Mouse (Mus musculus) midbrain, embryonic 10.5 days (tissue): ENCODE results near the gene Ywhag. TPM values are rescaled to one million over a fixed set of nuclear protein-coding genes. Genes with fewer than 3 reads are reported as not detected.
A peak's percentile ranks its signal among the peaks of the same experiment; 100 is the strongest.

Source experiments
- DNase-seq: peaks from one replicate; pipeline ENCODE4 v3.0.0-alpha.2; 2017; ENCODE audit warnings: low spot score
- H3K27ac ChIP-seq: fragments of 300-500 bp; sonication (generic); replicated peaks from 2 replicates; pipeline ENCODE4 v1.5.1; 2016; ENCODE audit warnings: mild to moderate bottlenecking
- H3K27me3 ChIP-seq: fragments of 300-500 bp; sonication (generic); 2 replicates; pipeline ENCODE4 v1.6.1; 2016; ENCODE audit warnings: low read depth, mild to moderate bottlenecking; ENCODE audit not compliant: poor library complexity, severe bottlenecking
- H3K36me3 ChIP-seq: fragments of 300-500 bp; sonication (generic); 2 replicates; pipeline ENCODE4 v1.6.1; 2016; ENCODE audit warnings: mild to moderate bottlenecking, moderate library complexity
- H3K4me1 ChIP-seq: fragments of 300-500 bp; sonication (generic); 2 replicates; pipeline ENCODE4 v1.6.1; 2016
- H3K4me3 ChIP-seq: fragments of 300-500 bp; sonication (generic); 2 replicates; pipeline ENCODE4 v1.5.1; 2016; ENCODE audit warnings: mild to moderate bottlenecking, moderate library complexity
- H3K9me3 ChIP-seq: fragments of 300-500 bp; sonication (generic); replicated peaks from 2 replicates; pipeline ENCODE4 v1.6.1; 2016; ENCODE audit warnings: mild to moderate bottlenecking
- WGBS: fragments of 180-500 bp; shearing (Covaris S2); methylation state at CpG from one replicate; pipeline ENCODE4 v1.1.7; 2016; 5-methylcytosine and 5-hydroxymethylcytosine counted together
- polyA plus RNA-seq: library from polyadenylated mRNA; unstranded; fragments of >200 nt; fragmentation: Nextera tagmentation; extraction: Ambion mirVana; gene quantifications from 2 replicates; pipeline ENCODE4 v1.2.1, GENCODE M21; 2016

Ywhag gene
- polyA plus RNA-seq, 1 experiment from 2014 or later, result 270 TPM

- Histone ChIP-seq H3K27me3 (no peaks in the 10 kb centered on the region), H3K4me1 (peaks cover 28% of the 10 kb centered on the region), H3K4me3 (no peak overlapping the region), H3K9me3 (no peaks in the 10 kb centered on the region), H3K36me3 (peaks cover 66% of the 10 kb centered on the region), H3K27ac (no peak overlapping the region)
- DNase-seq, result no peak
- 92% methylated on average over 4 of the region's 4 CpGs for WGBS
Measured at GRCm38 (mm10) chr5:135906846-135907245, 27.6 kb downstream of the Ywhag start.

GRCm38 (mm10) chr5:135905320-135906225 lies 28.8 kb downstream of the Ywhag start:
- H3K36me3 ChIP-seq, result peaks cover 53% of the 10 kb centered on the region
- no peak for DNase-seq

GRCm38 (mm10) chr5:135904259-135904658 lies 30.2 kb downstream of the Ywhag start:
- peak overlapping the region; percentile 54 for H3K4me3 ChIP-seq
- H3K27me3 ChIP-seq, result no peaks in the 10 kb centered on the region
- 67% methylated on average over 5 of the region's 5 CpGs for WGBS
- DNase-seq, result no peak
- H3K27ac ChIP-seq, result peak overlapping the region; percentile 83
- peaks cover 28% of the 10 kb centered on the region for H3K4me1 ChIP-seq
- no peaks in the 10 kb centered on the region for H3K9me3 ChIP-seq
- H3K36me3 ChIP-seq, result peaks cover 40% of the 10 kb centered on the region

More at GRCm38 (mm10) chr5:135905320-135906225, 28.8 kb downstream of the Ywhag start:
- H3K4me3 ChIP-seq, result no peak overlapping the region
- H3K9me3 ChIP-seq, result no peaks in the 10 kb centered on the region
- H3K27ac ChIP-seq, result no peak overlapping the region
- 77% methylated on average over 8 of the region's 8 CpGs for WGBS
- no peaks in the 10 kb centered on the region for H3K27me3 ChIP-seq
- peaks cover 28% of the 10 kb centered on the region for H3K4me1 ChIP-seq

- Histone ChIP-seq H3K27ac (peak overlapping the region; percentile 83), H3K4me3 (peak overlapping the region; percentile 54), H3K4me1 (peaks cover 26% of the 10 kb centered on the region), H3K36me3 (peaks cover 34% of the 10 kb centered on the region), H3K9me3 (no peaks in the 10 kb centered on the region), H3K27me3 (no peaks in the 10 kb centered on the region)
- under 1% methylated on average over 30 of the region's 30 CpGs for WGBS
- peak; percentile 94 for DNase-seq
Measured at GRCm38 (mm10) chr5:135903551-135904151, 30.8 kb downstream of the Ywhag start.

GRCm38 (mm10) chr5:135903058-135903457 lies 31.4 kb downstream of the Ywhag start:
- H3K4me1 ChIP-seq, result peaks cover 26% of the 10 kb centered on the region
- peak overlapping the region; percentile 54 for H3K4me3 ChIP-seq
- DNase-seq, result no peak
- peak overlapping the region; percentile 83 for H3K27ac ChIP-seq
- H3K36me3 ChIP-seq, result peaks cover 28% of the 10 kb centered on the region
- 27% methylated on average over 7 of the region's 7 CpGs for WGBS
- no peaks in the 10 kb centered on the region for H3K9me3 ChIP-seq
- no peaks in the 10 kb centered on the region for H3K27me3 ChIP-seq

- H3K36me3 ChIP-seq, result peaks cover 13% of the 10 kb centered on the region
- 61% methylated on average over 6 of the region's 6 CpGs for WGBS
- no peaks in the 10 kb centered on the region for H3K27me3 ChIP-seq
- no peak overlapping the region for H3K4me3 ChIP-seq
- peaks cover 26% of the 10 kb centered on the region for H3K4me1 ChIP-seq
- no peaks in the 10 kb centered on the region for H3K9me3 ChIP-seq
- H3K27ac ChIP-seq, result no peak overlapping the region
- no peak for DNase-seq
Measured at GRCm38 (mm10) chr5:135901354-135902095, 32.9 kb downstream of the Ywhag start.

GRCm38 (mm10) chr5:135900701-135901100 lies 33.7 kb downstream of the Ywhag start:
- 84% methylated on average over 3 of the region's 3 CpGs for WGBS
- Histone ChIP-seq H3K27ac (no peak overlapping the region), H3K36me3 (peaks cover 6% of the 10 kb centered on the region; the same call in 1 of the 2 replicates), H3K9me3 (no peaks in the 10 kb centered on the region), H3K4me1 (peaks cover 26% of the 10 kb centered on the region), H3K27me3 (no peaks in the 10 kb centered on the region), H3K4me3 (no peak overlapping the region)
- DNase-seq, result no peak

GRCm38 (mm10) chr5:135899833-135900232 lies 34.6 kb downstream of the Ywhag start:
- DNase-seq, result no peak
- no peaks in the 10 kb centered on the region for H3K9me3 ChIP-seq
- 59% methylated on average over 4 of the region's 4 CpGs for WGBS
- H3K27me3 ChIP-seq, result no peaks in the 10 kb centered on the region
- no peak overlapping the region for H3K4me3 ChIP-seq
- no peak overlapping the region for H3K27ac ChIP-seq
- peaks cover 5% of the 10 kb centered on the region; the same call in 1 of the 2 replicates for H3K36me3 ChIP-seq
- peaks cover 25% of the 10 kb centered on the region for H3K4me1 ChIP-seq

- WGBS, result 85% methylated on average over 4 of the region's 4 CpGs
- no peak for DNase-seq
- Histone ChIP-seq H3K27ac (no peak overlapping the region), H3K9me3 (no peaks in the 10 kb centered on the region), H3K4me3 (no peak overlapping the region), H3K36me3 (no peaks in the 10 kb centered on the region), H3K27me3 (no peaks in the 10 kb centered on the region), H3K4me1 (peaks cover 16% of the 10 kb centered on the region)
Measured at GRCm38 (mm10) chr5:135898995-135899394, 35.4 kb downstream of the Ywhag start.

GRCm38 (mm10) chr5:135898028-135898427 lies 36.4 kb downstream of the Ywhag start:
- Histone ChIP-seq H3K4me1 (peaks cover 9% of the 10 kb centered on the region), H3K9me3 (no peaks in the 10 kb centered on the region), H3K4me3 (no peak overlapping the region), H3K27ac (no peak overlapping the region), H3K27me3 (peaks cover 2% of the 10 kb centered on the region), H3K36me3 (no peaks in the 10 kb centered on the region)
- DNase-seq, result peak; percentile 49
- 24% methylated on average over 3 of the region's 3 CpGs for WGBS

GRCm38 (mm10) chr5:135894958-135895357 lies 39.5 kb downstream of the Ywhag start:
- H3K4me3 ChIP-seq, result no peak overlapping the region
- no peak overlapping the region for H3K27ac ChIP-seq
- peaks cover 5% of the 10 kb centered on the region; the same call in 1 of the 2 replicates for H3K4me1 ChIP-seq
- no peaks in the 10 kb centered on the region for H3K36me3 ChIP-seq
- WGBS, result 84% methylated on average over 6 of the region's 6 CpGs
- no peaks in the 10 kb centered on the region for H3K9me3 ChIP-seq
- H3K27me3 ChIP-seq, result peaks cover 22% of the 10 kb centered on the region
- no peak for DNase-seq

GRCm38 (mm10) chr5:135892589-135893351 lies 41.6 kb downstream of the Ywhag start:
- no peak overlapping the region for H3K4me3 ChIP-seq
- peaks cover 43% of the 10 kb centered on the region for H3K27me3 ChIP-seq
- H3K36me3 ChIP-seq, result no peaks in the 10 kb centered on the region
- no peak overlapping the region for H3K27ac ChIP-seq
- DNase-seq, result no peak
- 61% methylated on average over 9 of the region's 9 CpGs for WGBS
- H3K4me1 ChIP-seq, result peaks cover 16% of the 10 kb centered on the region
- H3K9me3 ChIP-seq, result no peaks in the 10 kb centered on the region
